Mouse (Mus musculus) neutrophil, adult 5-6 weeks (primary cell): ENCODE results near the gene Cdc34b. TPM values are rescaled to one million over a fixed set of nuclear protein-coding genes. Genes with fewer than 3 reads are reported as not detected.
"Not testable (repeated sequence)": the region's sequence is repeated elsewhere in the genome, so short reads cannot be mapped to it uniquely, and the experiment has no call there.

ENCODE experiments used
- ATAC-seq: fragments of 151-379, 151-347 bp; 2 replicates; pipeline ENCODE4 v1.8.0; 2017; ENCODE audit warnings: mild to moderate bottlenecking, moderate TSS enrichment; ENCODE audit not compliant: insufficient number of reproducible peaks, poor library complexity, low FRiP score, severe bottlenecking; ENCODE audit errors: extremely low read depth
- total RNA-seq: library from RNA; stranded (forward); fragments of 200-1000 nt; gene quantifications from 2 replicates; pipeline ENCODE4 v1.2.3, GENCODE M21; 2017

Cdc34b gene
- total RNA-seq: not detected in 2 replicates

DNA sequence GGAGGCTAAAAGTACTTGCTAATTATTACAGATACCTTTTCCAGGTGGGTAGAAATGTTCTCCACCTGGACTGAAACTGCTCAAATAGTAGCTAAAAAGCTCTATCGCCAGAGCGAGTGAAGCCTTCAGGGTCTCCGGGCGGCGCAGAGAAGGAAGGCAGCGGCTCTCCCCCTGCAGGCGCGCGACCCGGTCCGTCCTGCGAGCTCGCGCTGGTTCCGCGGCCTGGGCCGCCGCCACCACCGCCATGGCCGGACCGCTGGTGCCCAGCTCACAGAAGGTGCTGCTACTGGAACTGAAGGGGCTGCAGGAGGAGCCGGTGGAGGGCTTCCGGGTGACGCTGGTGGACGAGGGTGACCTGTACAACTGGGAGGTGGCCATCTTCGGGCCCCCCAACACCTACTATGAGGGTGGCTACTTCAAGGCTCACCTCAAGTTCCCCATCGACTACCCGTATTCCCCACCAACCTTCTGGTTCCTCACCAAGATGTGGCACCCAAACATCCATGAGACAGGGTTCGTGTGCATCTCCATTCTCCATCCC is at the start of gene Cdc34b:
Gene Cdc34b, plus strand, starts transcription at position 51 of the 541 bp plus-strand sequence.
- ATAC-seq: no peak

DNA sequence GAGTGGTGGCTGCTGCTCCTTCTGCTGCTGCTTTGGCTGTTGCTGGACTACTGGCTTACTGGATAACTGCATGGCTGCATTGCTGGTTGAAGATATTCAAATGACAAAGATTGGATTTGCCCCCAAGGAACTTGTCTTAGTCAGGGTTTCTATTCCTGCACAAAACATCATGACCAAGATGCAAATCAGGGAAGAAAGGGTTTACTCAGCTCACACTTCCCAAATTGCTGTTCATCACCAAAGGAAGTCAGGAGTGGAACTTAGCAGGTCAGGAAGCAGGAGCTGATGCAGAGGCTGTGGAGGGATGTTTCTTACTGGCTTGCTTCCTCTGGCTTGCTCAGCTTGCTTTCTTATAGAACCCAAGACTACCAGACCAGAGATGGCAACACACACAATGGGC is 49.1 kb upstream of the Cdc34b start:
- ATAC-seq: not testable (repeated sequence)

DNA sequence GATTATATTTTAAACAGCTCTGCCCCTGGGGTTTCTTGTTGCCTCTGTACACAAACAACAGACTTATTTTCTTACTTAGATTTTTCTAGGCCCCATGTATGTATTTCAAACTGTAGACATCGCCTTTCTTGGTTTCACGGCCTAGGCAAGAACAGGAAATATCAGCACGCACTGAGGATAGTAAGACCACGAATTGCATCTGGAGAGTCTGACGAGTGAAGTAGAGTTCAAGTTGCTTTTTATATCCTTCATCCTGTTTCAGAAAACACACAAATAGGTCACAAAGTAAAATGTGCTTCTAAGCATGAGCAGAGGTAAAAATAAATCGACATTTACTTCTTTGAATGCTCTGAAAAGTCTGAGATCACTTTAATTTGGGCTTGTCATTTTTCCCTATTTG is 46.1 kb upstream of the Cdc34b start:
- ATAC-seq: no peak

DNA sequence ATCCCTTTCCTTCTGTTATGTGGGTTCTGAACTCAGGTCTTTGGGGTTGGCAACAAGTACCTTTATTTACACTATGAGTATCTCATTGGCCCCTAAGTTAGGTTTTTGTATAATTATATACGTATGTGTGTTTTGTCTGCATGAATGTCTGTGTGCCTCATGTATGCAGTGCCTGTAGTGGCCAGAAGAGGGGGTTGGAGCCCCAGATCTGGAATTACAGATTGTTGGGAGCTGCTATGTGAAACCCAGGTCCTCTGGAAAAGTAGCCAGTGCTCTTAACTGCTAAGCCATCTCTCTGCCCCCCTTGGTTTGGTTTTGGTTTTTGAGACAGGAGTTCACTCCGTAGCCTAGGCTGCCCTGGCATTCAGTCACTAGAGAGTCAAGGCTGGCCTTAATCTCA is 44.4 kb upstream of the Cdc34b start:
- ATAC-seq: no peak

DNA sequence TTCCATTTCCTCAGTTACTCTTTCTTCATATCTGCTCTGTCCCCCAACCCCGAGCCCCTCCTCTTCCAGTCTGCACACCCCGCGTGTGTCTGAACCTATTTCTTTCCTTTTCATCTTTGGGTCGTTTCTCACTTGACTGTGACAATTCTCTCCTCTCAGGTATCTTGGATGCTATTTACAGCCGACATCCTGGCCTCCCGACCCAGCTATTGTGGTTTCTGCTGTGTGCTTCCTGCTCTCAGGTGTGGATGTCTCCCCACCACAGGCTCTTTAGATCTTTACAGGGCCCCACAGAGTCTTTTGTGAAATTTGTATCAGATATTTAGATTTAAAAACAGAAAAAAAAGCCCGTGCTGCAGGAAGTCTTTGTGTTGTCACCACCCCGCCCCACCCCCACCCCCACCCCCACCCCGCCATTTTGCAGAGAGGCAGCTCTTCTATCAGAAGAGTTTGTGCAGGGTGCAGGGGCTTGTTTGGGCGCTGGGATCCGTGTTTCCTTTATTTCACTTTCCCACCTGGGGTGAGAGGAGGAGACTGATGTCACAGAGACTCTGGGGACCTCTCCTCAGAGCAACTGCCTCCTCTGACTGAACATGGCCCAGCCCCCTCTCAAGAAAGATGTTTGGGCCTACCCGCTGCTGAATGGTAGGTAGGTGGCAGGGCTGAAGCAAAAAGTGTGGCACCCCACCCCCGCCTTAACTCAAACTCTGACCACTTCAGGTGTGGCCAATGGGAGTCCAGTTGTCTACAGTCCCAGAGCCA is 43.7 kb upstream of the Cdc34b start:
- no peak for ATAC-seq

DNA sequence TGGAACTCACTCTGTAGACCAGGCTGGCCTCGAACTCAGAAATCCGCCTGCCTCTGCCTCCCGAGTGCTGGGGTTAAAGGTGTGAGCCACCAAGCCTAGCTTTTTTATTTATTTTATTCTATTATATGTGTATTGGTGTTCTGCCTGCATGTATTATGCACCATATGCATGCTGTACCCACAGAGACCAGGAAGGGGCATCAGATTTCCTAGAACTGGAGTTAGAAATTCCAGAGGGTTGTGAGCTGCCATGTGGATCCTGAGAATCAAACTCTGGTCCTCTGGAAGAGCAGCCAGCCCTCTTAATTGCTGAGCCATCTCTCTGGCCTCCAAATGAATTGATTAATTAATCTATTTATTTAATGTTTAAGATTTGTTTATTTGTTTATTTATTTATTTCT is 42.2 kb upstream of the Cdc34b start:
- no peak for ATAC-seq

DNA sequence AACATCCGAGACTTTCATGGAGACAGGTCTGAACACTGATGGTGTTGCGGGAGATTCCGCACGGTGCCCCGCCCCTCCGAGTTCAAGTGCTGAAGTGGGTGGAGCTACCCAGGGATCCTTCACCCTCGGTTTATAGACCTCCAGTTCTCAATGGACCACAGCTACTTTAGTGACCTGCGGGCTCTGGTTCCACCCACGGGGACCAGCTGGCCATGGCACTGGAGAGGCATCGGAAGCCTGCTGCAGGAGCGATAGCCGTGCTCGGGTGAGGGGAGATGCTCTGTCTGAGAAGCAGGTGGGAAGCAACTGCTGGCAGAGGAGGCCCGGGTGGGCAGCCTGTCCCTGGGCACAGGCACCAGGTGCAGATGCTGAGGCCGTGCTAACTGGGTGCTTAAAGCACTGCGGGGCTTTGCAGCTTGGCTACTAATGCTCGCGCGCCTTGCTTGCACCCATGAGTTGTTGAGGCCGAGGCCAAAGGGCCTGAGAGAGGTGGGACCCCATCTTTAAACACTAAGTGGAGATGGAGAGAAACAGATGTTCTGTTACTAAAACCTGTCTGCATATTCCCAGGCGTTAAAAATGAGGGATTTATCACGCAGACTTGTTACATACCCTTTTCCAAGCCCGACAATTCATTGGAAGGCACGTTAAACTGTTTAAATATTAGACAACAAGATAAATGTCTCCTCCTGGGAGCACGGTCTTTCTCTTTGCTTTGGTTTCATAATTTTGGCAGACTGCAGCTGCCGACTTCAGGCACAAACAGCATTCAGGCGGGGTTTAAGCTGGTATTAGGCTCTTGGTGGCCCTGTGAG is 40.0 kb upstream of the Cdc34b start:
- no peak for ATAC-seq

DNA sequence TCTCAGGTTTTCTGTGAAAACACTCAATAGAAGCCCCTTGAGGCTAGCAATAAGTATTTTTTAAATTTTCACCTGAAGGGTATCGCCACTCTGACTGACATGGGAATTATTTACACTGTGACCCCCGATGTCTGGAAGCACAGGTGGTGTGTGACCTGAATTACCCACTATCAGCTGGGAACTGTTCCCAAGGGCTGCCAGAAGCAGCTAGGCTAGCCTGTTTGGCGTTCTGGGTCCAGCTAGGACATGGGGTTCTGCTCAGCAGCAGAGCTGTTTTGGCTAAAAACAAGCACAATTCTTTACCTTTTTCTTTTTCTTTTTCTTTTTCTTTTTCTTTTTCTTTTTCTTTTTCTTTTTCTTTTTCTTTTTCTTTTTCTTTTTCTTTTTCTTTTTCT is 39.4 kb upstream of the Cdc34b start:
- no peak for ATAC-seq

- no peak for ATAC-seq
Observed at GRCm38 (mm10) chr11:94704020-94704419, 37.6 kb upstream of the Cdc34b start.

DNA sequence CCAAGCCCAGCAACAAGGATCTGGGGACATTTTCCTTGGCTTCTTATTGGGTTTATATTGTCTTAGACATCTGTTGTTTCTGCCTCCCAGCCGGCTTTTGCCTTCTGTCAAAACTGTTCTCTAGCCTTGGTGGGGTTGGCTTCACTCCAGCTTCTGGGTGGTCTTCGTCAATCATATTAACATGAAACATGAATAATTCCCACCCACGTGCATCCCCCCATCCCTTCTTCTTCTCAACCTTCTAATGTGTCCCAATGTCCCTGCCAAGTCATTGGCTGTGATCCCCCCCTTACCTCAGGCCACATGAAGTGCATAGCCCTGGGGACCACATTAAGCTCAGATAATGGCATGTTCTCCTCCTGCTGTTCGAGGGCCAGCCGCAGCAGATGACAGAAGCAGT is 37.1 kb upstream of the Cdc34b start, which contains the start of gene Gm11541:
Gene Gm11541, minus strand, starts transcription at position 28 of the 400 bp plus-strand sequence.
- ATAC-seq: no peak

DNA sequence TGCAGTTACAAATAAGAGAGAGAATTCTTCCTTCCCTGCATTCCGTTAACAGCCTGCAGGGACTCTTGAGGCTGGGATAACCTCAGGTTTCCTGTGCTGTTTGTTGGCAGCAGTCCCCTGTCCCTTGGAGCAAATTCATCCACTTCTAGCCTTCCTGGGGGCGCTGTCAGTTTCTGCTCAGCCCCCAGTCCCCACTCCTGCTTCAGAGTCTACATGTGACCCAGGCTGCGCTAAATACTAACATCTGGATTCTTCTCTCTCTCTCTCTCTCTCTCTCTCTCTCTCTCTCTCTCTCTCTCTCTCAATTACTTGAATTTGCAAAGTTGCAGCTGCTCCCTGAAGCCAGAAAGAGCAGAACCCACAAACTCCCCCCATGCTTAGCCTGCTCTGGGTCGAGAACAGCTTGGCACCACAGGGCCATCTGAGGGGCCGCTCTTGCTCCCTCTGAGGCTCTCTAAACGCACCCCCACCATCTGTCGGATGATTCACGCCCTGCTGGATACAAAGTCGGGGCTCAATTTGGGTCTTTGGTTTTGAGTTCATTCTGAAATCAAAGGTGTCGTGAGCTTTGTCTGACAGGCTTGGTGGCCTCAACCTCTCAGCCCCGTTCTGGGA is 28.2 kb upstream of the Cdc34b start:
- no peak for ATAC-seq

GRCm38 (mm10) chr11:94715622-94716021 is 26.0 kb upstream of the Cdc34b start:
- ATAC-seq: no peak

DNA sequence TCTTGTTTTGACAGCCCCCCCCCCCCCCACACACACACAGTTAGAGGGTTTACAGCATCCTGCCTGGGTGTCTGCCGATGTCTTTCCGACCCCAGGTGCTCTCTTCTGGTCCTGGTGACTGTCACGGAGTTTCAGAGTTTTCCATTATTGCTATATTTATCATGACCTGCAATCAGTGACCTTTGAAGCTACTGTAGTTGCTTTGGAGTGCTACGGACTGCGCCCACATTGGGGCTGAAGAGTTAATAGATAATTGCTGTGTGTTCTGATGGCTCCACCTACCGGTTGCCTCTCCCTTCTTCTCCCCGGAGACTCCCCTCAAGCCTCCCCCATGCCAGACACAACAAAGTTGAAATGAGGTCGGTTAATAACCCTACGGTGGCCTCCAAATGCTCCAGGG is 24.8 kb upstream of the Cdc34b start:
- ATAC-seq: no peak

DNA sequence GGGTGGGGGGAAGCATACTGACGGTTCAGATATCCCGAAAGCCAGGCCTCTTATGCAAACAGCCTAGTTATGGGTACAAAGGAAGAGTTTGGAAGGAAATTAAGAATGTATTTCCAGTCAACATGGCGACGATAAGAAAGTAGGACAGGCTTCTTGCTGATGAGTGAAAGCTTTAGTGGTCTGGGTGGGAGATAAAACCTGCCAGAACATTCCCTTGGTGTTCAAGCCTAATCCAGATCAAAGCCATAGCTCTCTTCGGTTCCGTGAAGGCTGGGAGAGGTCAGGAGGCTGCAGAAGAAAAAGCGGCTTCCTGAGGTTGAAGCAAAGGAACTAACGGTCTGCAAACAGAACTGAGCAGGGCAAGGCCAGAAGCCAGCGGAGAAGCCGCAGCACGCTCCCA is 24.3 kb upstream of the Cdc34b start:
- no peak for ATAC-seq

DNA sequence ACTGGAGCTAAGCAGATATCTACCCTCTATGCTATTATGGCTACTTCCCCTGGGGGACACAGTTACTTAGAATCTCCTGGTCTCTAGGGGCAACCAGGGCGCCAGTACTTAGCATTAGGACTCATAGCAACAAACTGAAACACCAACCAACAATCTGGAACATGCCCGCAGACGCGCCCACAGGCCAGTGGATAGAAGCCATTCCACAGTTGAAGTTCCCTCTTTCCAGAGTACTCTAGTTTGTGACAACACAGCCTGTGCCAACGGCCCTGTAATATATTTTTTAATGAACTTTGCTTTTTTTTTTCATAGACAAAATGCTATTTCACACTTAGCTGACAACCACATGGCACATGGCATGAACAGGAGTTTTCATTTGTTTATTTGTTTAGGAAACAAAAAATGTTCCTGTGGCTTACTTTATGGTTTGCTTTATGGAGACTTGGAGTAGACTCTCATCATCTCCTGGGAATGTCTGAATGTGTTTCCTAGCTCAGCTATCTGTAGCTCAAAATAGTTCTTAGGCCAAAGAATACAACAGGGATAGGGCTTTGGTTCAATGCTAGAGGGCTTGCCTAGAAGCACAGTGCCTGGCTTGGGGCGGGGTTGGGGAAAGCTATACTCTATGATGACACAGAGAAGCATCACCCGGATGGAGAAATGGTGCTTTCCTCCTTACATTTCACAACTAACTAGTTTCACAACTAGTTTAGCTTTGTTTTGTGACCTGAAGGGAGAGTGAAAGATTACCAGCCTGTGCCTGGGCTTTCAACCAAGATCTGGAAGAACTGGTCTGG is 23.3 kb upstream of the Cdc34b start:
- no peak for ATAC-seq

DNA sequence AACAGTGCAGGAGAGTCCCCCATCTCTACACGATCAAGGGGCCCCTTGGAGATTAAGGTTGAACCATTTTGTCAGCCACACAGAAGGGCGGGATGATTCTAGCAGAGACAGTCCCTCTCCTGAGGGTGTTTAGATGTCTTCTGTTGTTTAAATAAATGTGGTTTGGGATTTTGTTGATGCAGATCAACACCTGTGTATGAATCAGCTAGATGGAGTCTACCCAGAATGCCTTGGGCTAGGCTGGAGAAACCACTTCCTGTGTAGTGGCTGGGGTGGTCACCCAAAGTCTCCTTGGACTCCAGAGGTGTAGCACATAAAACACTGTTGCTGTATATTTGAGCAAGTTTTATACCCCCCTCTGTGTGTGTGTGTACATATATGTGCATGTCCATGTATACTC is 22.4 kb upstream of the Cdc34b start:
- no peak for ATAC-seq

DNA sequence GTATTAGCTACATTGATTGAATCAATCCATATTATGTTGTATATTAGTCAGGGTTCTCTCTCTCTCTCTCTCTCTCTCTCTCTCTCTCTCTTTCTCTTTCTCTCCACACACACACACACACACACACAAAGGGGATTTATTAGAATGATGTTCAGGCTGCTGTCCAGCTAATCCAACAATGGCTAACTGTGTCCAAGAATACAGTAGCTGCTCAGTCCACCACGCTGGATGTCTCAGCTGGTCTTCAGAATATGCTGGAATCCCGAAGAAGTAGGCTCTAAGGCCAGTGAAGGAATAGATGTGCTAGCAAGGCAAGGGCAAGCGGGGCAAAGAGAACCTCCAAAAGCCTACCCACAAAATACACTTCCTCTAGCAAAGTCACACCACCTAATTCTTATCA is 14.3 kb upstream of the Cdc34b start:
- ATAC-seq: no peak

DNA sequence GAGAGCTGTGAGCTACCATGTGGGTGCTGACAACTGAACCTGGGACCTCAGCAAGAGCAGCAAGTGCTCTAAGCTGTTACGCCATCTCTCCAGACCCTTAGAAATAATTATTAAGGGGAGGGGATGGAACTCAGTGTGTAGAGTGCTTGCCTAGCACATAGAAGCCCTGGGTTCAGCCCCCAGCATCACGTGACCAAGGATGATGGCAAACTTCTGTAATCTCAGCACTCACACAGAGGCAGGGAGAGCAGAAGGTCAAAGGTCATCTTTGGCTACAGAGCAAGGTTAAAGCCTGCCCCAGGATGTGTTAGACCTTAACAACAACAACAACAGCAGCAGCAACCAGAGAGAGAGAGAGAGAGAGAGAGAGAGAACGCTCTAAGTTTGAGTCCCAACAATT is 13.0 kb upstream of the Cdc34b start:
- ATAC-seq: no peak

DNA sequence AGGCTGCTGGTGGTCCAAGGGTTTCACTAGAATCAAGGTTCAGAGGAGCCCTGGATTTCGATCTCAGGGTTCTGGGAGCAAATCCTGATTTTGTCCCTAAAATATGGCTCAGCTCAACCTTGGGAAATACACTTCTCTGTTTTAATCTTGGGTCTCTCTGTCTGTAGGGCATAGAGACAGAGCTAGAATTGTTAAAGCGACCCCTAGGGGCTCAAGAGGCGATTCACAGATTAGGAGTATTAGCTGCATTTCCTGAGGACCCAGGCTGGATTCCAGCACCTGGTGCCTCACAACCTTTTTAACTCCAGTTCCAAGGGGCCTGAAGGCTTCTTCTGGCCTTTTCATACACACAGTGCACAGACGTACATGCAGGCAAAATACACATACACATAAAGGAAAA is 12.0 kb upstream of the Cdc34b start:
- ATAC-seq: no peak
